Mouse (Mus musculus): ENCODE measurements around the gene Qpctl.
A peak's percentile ranks its signal among the peaks of the same experiment; 100 is the strongest.

GRCm38 (mm10) chr7:19197985-19198384 lies 48.9 kb upstream of the Qpctl start:
- TF ChIP-seq CTCF (conservative IDR thresholded peaks at IDR 0.05; ENCODE audit: low read length): peak; percentile 99
- TF ChIP-seq POU5F1 (IDR thresholded peaks at IDR 0.05; ENCODE audit: borderline replicate concordance, low read length): no peak
- no peak for TF ChIP-seq NANOG (IDR thresholded peaks at IDR 0.05; ENCODE audit: borderline replicate concordance, low read length)
